Mouse (Mus musculus) G1E (cell line): ENCODE results near the gene Polr3gl. TPM values are rescaled to one million over a fixed set of nuclear protein-coding genes. Genes with fewer than 3 reads are reported as not detected.
A peak's percentile ranks its signal among the peaks of the same experiment; 100 is the strongest.

Source experiments
- ATAC-seq: 2 replicates; pipeline ENCODE4 v1.8.0; 2016; ENCODE audit warnings: mild to moderate bottlenecking; ENCODE audit not compliant: insufficient number of reproducible peaks, poor library complexity, low FRiP score, severe bottlenecking; ENCODE audit errors: extremely low read depth
- DNase-seq: peaks from one replicate; pipeline ENCODE4 v3.0.0; 2012; ENCODE audit warnings: low spot score
- H3K27me3 ChIP-seq: 2 replicates; pipeline ENCODE4 v1.6.1; 2012; ENCODE audit warnings: mild to moderate bottlenecking, low read length, inconsistent platforms; ENCODE audit not compliant: insufficient read depth
- H3K36me3 ChIP-seq: replicated peaks from 2 replicates; pipeline ENCODE3; 2012; ENCODE audit warnings: mild to moderate bottlenecking, inconsistent platforms
- H3K4me1 ChIP-seq: 2 replicates; pipeline ENCODE4 v1.6.1; 2012; ENCODE audit warnings: low read depth, low read length, inconsistent platforms, mixed read lengths; ENCODE audit not compliant: insufficient read depth
- H3K4me3 ChIP-seq: 2 replicates; pipeline ENCODE4 v1.5.1; 2012; ENCODE audit warnings: low read depth, mild to moderate bottlenecking, inconsistent platforms, low read length, moderate library complexity, mixed read lengths
- H3K9me3 ChIP-seq: replicated peaks from 2 replicates; pipeline ENCODE4 v1.6.1; 2012; ENCODE audit warnings: inconsistent platforms
- CTCF ChIP-seq: IDR thresholded peaks from 2 replicates; pipeline ENCODE4 v1.5.1; 2012; ENCODE audit warnings: low read depth, low read length, inconsistent platforms, mixed read lengths
- GATA1 ChIP-seq: IDR thresholded peaks from 2 replicates; pipeline ENCODE4 v1.6.1; 2012; ENCODE audit warnings: borderline replicate concordance, low read length, inconsistent platforms, mixed read lengths
- GATA2 ChIP-seq: IDR thresholded peaks from 2 replicates; pipeline ENCODE4 v1.6.1; 2012; ENCODE audit warnings: low read depth, low read length, inconsistent platforms, borderline replicate concordance
- POLR2AphosphoS5 ChIP-seq: IDR thresholded peaks from 2 replicates; pipeline ENCODE4 v1.6.1; 2012; ENCODE audit warnings: low read depth, low read length, inconsistent platforms; ENCODE audit not compliant: insufficient replicate concordance
- TAL1 ChIP-seq: conservative IDR thresholded peaks from 2 replicates; pipeline ENCODE4 v1.6.1; 2012; ENCODE audit warnings: low read depth, low read length, inconsistent platforms, mixed read lengths
- polyA plus RNA-seq: library from polyadenylated mRNA; stranded (reverse); fragments of >175 nt; gene quantifications from 2 replicates; pipeline ENCODE4 v1.2.3, GENCODE M21; 2012
- total RNA-seq, 2 experiments: library from RNA; stranded (forward) in 1 of 2; stranded (reverse) in 1 of 2; fragments of 200-1000 nt in 1 of 2; fragments of >200 nt in 1 of 2; fragmentation: Nextera tagmentation in 1 of 2; gene quantifications; 2 replicates each; pipeline ENCODE4 v1.2.3; 2014 to 2017

Polr3gl gene
- total and polyA plus RNA-seq, 3 experiments = 12.0 to 40.7 (median 40.0) TPM

DNA sequence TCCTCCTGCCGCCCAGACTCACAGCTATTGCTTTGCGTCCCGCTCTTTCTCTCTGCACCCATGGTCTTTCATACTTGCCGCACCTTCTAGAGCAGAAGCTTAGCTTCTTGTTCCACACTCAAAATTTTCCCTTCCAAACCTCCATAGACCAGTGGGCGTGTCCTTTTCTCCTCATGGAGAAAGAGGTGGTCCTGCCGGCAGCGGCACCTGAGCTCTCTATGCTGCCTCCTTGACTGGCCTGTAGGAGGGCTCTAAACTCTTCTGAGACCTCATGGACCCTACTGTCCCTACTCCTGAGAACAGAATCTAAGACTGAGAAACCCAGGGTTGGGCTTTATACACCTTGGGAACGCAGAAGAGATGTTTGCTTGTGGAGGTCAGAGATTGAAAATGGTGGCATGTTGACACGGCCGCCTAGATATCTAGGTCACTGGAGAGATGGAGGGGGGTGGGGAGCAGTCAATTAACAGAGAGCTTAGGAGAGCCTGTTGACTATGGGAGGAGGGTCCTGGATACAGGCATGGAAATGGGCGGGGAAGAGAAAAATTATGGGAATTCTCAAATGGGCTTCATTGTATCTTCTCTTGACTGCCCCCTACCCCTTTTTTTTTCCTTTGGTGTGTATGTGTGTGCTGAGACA, 23.9 kb downstream of the Polr3gl start:
- H3K9me3 ChIP-seq = no peaks in the 10 kb centered on the region
- H3K27me3 ChIP-seq = peaks cover 29% of the 10 kb centered on the region
- no peaks in the 10 kb centered on the region for H3K36me3 ChIP-seq
- no peak for DNase-seq
- no peak for TF ChIP-seq GATA2
- TF ChIP-seq GATA1 = no peak
- TF ChIP-seq CTCF = no peak
- TF ChIP-seq TAL1 = no peak
- TF ChIP-seq POLR2AphosphoS5 = no peak
- peaks cover 11% of the 10 kb centered on the region; the same call in 1 of the 2 replicates for H3K4me1 ChIP-seq
- no peak for ATAC-seq
- no peak overlapping the region for H3K4me3 ChIP-seq

DNA sequence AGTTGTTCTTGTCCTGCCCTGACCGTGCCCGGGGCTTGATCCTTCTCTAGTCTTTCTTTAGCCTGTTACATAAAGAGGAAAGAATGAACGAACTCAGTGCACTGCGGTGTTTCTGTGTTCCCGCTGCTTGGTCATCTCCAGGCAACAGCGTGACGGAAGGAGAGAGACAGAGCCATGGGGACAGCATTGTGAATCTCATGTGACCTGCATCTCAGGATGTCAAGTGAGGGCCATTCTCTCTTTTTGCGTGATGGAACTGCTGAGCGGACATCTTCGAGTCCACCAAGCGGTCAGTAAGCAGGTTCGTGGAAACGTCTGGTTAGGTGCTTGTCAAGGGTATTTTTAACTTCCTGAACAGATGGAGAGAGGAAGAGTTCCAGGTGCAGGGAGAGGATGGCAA, 24.5 kb downstream of the Polr3gl start:
- TF ChIP-seq TAL1 (no peak), GATA1 (no peak), GATA2 (no peak), CTCF (no peak), POLR2AphosphoS5 (no peak)
- ATAC-seq = no peak
- no peak for DNase-seq
- peaks cover 29% of the 10 kb centered on the region for H3K27me3 ChIP-seq
- no peaks in the 10 kb centered on the region for H3K36me3 ChIP-seq
- H3K4me1 ChIP-seq = peaks cover 15% of the 10 kb centered on the region
- no peaks in the 10 kb centered on the region for H3K9me3 ChIP-seq
- H3K4me3 ChIP-seq = no peak overlapping the region

DNA sequence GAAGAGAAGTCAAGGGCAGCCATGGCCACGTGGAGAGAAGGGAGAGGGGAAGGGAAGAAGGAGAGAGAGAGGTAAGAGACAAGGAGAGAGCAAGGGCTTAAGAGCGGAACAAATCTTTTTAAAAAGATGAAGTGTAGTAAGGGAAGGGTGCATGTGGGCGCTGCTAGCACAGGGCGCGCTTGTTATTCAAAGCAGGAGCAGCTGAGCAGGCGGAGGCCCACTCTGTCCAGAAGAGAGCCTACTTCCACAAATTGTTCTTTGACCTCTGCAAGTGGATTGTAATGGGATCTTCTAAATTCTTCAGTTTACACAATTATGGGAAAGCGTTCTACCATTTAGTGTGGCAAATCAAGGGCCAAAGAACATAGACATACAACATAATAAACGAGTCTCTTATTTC, 25.4 kb downstream of the Polr3gl start:
- H3K9me3 ChIP-seq = no peaks in the 10 kb centered on the region
- no peak for TF ChIP-seq POLR2AphosphoS5
- no peak for TF ChIP-seq GATA1
- no peak for TF ChIP-seq GATA2
- no peak for TF ChIP-seq TAL1
- TF ChIP-seq CTCF = no peak
- no peak overlapping the region for H3K4me3 ChIP-seq
- H3K4me1 ChIP-seq = peaks cover 19% of the 10 kb centered on the region
- H3K27me3 ChIP-seq = peaks cover 21% of the 10 kb centered on the region
- DNase-seq = no peak
- H3K36me3 ChIP-seq = no peaks in the 10 kb centered on the region
- ATAC-seq = no peak

DNA sequence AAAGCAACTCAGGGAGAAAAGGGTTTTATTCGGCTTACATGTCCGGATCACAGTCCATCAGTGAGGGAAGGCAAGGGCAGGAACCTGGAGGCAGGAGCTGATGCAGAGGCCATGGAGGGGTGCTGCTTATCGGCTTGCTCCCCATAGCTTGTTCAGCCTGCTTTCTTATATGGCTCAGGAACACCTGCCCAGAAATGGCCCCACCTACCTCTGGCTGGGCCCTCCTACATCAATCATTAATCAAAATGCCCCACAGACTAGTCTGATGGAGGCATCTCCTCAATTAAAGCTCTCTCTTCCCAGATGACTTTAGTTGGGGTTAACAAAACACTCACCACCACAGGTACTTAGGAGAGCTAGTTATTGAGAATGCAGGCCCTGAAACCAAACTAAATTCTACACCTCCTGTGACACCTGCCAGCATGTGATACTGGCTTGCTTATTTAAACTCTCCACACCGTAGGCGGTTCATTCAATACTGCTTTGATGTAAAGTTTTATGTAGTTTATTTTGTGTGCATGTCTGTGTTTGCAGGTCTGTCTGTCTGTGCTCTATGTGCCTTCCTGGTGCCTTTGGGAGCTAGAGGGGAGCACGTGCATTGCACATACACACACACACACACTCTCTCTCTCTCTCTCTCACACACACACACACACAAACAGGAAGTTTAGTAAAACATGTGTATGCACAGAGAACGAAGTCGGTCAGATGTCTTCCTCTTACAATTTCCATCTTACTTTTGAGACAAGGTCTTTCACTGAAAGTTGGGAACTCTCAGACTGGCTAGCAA, 27.1 kb downstream of the Polr3gl start:
- TF ChIP-seq GATA2 = no peak
- TF ChIP-seq POLR2AphosphoS5 = no peak
- no peak for TF ChIP-seq TAL1
- TF ChIP-seq CTCF = no peak
- TF ChIP-seq GATA1 = no peak
- Histone ChIP-seq H3K4me1 (peaks cover 16% of the 10 kb centered on the region), H3K4me3 (no peak overlapping the region), H3K27me3 (peaks cover 15% of the 10 kb centered on the region), H3K9me3 (no peaks in the 10 kb centered on the region), H3K36me3 (peaks cover 2% of the 10 kb centered on the region)
- DNase-seq (no peak), ATAC-seq (no peak)

DNA sequence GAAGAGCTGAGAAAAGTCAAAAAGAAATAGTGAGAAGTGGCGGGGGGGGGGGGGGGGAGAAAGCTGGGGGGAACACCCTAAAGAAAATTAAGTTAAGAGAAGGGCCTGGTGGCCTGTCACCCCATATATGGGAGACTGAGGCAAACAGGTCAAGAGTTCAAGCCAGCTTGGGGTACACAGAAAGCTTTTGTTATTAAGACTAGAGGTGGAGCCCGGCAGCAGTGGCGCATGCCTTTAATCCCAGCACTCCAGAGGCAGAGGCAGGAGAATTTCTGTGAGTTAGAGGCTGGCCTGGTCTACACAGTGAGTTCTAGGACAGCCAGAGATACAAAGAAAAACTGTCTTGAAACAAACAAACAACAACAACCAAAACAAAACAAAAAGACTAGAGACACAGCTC, 28.9 kb downstream of the Polr3gl start:
- DNase-seq = no peak
- no peaks in the 10 kb centered on the region for H3K9me3 ChIP-seq
- H3K4me3 ChIP-seq = no peak overlapping the region
- H3K4me1 ChIP-seq = peaks cover 27% of the 10 kb centered on the region
- peaks cover 9% of the 10 kb centered on the region; the same call in 1 of the 2 replicates for H3K27me3 ChIP-seq
- no peak for ATAC-seq
- TF ChIP-seq GATA2 = no peak
- TF ChIP-seq TAL1 = no peak
- TF ChIP-seq POLR2AphosphoS5 = no peak
- H3K36me3 ChIP-seq = peaks cover 18% of the 10 kb centered on the region

DNA sequence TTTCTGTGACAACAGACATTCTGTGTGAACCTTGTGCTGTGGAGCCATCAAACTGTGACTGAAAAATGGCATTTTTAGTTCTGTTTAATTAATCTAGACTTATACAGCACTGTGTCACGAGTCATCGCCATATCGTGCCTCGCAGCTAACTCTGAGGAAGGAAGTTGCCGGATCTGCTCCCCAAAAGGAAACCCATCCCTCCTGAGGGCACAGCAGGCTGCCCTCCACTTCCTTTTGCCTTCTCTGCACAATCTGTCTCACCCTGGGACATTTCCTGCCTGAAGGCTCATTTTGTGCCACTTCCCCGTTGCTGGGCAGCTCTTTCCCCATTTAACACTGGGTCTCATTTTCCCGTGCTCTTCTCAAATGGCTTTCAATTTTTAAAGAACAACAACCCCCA, 29.3 kb downstream of the Polr3gl start:
- H3K9me3 ChIP-seq = no peaks in the 10 kb centered on the region
- TF ChIP-seq GATA2 = no peak
- TF ChIP-seq CTCF = no peak
- TF ChIP-seq POLR2AphosphoS5 = no peak
- TF ChIP-seq TAL1 = no peak
- no peak for TF ChIP-seq GATA1
- peaks cover 32% of the 10 kb centered on the region for H3K4me1 ChIP-seq
- DNase-seq (no peak), ATAC-seq (peak; percentile 22)
- peaks cover 7% of the 10 kb centered on the region; the same call in 1 of the 2 replicates for H3K27me3 ChIP-seq
- H3K4me3 ChIP-seq = no peak overlapping the region
- H3K36me3 ChIP-seq = peaks cover 23% of the 10 kb centered on the region
